Mouse (Mus musculus) NIH3T3 (cell line): ENCODE results near the gene Ntn5.
"Not testable (repeated sequence)": the region's sequence is repeated elsewhere in the genome, so short reads cannot be mapped to it uniquely, and the experiment has no call there.

Experiments used
- DNase-seq: peaks from one replicate; pipeline ENCODE4 v3.0.0-alpha.2; 2012; ENCODE audit warnings: low read depth

Ntn5 gene

DNA sequence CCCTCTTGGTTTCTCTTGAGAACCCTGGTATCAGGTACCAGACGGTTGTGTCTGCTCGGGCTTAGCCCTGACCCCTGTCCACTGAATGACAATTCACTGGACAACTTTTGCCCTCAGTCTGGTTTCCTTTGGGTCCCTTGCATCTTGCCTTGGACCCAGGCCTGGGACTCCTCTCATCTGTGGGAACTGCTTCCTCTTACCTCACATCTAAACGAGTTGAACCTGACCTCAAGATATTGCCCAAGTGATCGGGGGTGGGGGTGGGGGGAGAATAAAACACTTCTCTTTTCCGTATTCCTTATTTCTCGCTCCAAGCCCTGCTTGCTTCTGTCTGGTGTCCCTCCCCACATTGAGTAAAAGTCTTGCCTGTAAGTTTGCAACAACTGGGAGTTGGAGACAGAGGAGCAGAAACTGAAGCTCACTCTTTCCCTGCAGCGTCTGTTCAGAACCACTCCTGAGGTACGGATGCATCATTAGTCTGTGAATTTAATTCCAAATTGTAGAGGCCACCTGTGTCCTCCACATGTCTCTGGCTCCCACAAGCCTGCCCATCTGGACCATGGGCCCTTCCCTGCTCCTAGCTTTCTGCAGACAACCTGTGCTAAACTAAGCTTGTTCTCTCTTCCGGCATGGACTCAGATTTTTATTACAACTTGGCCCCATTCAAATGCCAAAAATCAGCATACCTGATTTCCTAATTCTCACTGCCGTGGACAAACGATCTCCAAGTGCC, 22.9 kb upstream of the Ntn5 start:
- no peak for DNase-seq

DNA sequence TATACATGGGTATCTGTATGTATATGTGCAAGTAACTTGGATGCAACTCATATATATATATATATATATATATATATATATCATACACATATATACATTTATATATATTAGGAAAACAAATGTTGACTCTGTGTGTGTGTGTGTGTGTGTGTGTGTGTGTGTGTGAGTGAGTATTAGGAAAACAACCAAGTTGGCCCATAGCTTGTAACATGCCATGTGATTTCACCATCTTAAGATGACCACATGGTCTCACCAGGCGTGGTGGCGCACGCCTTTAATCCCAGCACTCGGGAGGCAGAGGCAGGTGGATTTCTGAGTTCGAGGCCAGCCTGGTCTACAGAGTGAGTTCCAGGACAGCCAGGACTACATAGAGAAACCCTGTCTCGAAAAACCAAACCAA, 22.1 kb upstream of the Ntn5 start:
- not testable (repeated sequence) for DNase-seq

DNA sequence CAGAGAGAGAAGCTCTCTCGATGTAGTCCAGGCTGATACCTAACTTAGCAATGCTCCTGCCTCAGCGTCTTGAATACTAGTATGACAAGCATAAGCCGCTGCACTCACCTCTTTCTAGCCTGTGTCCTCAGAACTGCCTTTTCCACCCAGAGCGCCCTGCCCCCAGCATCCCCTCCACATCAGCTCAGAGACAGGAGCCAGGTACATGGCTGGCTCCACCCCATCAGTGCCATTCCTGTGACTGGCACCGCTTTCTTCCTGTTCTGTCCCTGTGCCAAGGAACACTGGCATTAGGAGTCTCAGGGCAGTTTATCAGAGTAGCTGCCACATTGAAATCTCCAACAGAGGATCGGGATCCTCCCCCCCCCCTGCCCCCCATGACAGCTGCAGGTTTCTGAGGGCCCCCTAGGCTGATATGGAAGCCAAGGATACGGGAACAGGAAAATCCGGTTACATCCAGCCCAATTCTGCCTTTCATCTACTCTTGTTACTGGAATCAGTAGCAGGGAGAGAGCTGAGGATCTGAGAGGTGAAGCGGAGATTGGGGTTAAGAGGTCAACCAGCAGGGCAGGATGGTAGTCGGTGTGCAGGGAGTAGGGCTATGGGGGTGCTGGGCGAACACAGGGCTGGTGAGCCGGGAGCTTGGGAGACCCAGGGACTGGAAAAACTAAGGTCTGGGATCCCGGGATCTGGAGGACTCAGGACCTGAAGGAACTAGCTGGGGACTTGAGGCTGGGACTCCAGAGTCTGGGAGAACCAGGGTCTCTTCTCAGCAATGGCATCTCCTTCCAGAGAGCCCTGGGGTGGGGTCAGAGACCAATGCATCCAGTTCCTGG, 18.3 kb upstream of the Ntn5 start:
- DNase-seq = no peak

DNA sequence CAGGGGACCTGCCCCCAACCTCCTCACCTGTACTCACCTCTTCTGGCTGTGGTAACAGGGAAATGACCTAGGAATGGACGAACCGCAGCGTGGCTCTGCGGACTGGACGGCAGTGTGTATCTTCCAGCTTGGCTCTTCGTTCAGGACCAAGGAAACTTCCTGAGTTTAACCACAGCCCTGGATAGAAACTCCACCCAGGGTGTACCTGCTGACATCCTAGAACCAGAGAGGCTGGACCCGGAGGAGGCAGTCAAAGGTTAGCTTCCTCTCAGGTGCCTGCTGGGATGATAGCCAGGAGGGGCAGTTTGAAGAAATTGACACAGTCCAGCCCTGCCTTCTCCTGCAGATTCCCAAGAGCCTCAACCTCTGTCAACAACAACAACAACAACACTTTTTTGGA, 17.7 kb upstream of the Ntn5 start, which contains the start of gene Fut2:
Gene Fut2 (minus strand): TSS at position 234 of the 400 bp plus-strand sequence.
- DNase-seq = no peak

DNA sequence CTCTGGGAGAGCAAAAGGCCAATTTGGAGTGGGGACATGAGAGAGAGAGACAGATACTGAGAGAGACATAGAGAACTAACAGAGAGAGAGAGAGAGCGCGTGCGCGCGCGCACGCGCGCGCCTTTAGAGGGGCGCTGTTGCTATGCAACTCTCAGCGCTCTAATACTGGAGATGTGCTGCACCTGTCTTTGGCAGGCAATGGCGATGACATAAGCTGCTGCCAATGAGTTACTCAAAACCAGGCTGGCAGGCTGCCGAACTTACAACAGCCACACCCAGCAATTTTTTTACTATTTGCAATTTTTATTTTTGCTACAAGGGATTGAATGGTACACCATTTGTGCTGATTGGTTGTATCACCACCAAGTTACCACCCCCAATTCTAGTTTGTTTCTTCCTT, 16.1 kb upstream of the Ntn5 start:
- peak; percentile 56 for DNase-seq

DNA sequence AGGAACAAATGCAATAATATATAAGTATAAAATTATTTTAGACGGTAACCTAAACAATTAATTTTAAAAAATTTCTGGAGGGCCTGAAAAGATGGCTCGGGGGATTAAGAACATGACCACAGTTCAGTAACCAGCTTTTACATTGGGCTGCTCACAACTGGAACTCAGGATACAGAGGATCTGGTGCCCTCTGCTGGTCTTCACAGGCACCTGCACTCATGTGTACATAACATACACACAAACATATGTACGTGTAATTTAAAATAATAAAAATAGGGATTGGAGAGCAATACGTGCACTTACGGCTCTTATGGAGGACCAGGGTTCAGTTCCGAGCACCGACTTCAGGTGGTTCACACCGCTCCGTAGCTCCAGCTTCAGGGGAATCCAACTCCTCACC, 14.9 kb upstream of the Ntn5 start:
- no peak for DNase-seq

DNA sequence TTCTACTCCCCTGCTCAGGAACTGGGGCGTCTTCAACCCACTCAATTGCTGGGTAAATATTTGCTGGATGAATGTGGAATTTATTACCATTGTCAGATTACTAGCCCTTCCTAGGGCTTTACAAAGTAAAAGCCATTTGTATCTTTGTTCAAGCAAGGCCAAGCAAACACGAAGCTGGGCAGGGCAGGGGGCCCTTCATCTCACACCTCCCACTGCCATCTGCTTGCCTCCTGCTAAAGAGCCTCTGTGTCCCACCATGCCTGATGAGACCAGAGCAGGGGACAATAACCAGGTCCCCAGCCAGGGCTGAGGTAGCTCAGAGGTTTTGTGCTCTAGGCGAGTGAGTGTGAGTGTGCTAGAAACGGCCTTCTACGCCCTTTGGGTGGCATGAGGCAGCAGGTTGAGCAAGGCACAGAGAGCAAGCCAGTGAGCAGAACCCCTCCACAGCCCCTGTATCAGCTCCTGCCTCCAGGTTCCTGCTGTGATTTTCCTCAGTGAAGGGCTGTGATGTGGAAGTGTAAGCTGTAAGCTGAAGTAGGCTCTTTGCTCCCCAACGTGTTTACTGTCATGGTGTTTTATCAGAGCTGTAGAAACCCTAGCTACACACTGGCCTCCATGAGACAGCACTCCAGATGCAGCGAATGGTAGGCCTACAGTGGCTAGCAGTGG, 6.1 kb upstream of the Ntn5 start:
- no peak for DNase-seq

DNA sequence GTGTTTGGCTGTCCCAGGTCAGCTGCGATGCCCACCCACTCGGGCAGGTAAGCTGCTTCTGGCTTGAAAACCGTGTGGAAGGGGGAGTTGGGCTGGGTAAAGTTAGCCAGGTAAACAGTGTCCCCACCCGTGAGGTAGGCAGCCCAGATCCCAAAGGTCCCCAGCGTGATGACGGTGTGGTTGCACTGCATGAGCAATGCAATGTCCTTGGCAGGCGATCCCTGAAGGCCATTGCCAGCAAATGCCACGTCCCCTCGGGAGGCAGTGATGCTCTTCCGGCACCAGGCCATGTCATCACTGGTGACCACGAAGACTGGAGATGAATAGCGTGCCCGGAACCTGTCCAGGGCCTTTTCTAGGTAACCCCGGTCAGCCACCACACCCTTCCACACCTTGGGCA, 5.3 kb upstream of the Ntn5 start:
- no peak for DNase-seq

DNA sequence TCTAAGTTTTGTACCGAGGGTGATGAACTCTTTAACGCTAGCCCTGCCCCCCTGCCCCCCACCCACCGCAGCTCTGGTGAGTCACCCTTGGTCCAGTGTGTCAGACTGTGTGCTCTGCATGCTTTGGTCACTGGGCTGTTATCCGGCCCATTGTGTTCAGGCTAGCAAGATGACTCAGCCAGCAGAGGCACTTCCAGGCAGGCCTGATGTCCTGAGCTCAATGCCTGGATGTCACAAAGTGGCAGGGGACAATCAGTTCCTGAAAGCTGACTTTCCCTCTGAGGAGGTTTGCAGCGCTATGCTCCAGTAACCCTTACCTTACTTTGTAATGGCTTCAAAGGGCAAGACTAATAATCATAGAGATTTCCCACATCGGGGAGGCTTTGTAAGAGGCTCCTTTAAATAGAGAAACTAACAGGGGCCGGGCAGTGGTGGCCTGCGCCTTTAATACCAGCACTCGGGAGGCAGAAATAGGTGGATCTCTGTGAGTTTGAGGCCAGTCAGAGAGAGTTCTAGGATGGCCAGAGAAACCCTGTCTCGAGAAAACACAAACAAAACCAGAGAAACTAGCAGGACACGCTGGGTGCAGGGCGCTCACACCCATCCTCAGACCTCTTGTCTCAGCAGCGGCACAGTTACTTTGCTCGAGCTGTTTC, 3.7 kb upstream of the Ntn5 start:
- DNase-seq = peak; percentile 87

DNA sequence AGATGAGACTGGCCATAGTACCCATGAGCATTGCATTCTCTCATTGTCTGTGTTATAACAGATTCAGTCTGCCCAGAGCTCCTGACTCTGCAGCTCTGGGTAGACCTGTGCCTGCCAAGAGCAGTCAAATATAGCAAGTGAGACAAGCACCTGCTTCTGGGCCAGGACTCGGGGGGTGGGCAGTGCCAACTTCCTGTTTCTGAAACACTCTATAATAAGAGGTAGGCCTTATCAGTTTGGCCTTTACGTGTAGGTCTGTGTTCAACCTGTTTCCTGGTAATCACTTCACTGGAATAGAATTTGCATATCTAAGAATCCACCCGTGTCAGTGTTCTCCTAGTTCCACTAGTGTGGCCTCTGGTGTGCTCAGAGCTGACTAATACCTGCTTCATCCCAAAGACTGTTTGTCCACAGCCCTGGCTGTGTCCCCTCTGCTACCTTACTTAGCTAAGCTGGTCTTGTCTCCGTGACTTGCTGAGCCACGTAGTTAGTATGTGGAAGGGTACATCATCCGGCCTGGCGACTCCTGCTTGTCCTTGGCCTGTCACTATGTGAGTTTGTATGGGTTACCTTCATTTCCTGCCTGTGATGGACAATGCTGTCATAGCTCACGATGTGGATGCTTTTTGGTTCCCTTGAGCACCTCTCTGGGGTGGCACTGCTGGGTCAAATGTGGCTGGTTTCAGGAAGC, 2.6 kb upstream of the Ntn5 start:
- DNase-seq = no peak

DNA sequence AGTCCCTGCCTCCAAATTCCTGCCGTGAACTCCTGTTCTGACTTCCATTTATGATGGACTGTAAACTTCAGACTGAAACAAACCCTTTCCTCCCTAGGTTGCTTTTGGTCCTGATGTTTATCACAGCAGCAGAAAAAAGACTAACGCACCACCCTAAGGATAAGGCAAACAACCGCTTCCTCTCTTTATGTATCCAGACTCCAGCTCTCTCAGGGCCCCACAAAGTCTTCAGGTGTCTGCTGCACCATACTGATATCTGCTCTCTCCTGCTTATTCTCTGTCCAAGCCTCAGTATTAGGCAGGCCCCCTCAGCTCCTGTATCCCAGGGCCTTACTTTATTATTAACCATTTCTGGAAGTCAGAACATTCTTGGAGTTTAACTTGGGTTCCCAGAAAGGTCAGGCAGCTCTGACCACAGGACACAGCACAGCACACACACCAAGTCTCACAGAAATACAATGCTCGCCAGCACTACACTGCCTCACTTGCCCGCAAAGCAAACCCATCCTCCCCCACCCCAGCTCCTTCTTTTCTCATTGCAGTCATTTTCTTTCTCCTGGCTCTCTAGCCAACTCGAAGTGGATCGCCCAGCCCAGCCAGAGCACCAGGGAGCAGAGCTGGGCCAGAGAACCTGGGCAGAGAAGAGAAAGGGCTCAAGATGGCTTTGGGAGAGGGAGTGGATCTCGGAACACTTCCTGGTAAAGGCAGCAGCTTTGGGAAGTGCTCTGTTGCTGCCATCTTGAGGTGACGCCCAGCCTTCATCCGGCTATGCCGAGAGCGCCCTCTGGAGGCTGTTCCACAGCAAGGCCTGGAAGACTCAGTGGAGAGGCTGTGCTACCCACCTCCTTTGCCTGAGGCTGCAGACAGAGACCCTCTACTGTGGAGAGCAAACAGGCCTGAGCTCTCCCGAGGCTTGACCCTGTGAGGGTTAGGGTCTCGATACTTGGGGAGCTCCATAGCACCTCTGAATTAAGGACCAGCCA, 1.4 kb upstream of the Ntn5 start:
- peak; percentile 97 for DNase-seq

DNA sequence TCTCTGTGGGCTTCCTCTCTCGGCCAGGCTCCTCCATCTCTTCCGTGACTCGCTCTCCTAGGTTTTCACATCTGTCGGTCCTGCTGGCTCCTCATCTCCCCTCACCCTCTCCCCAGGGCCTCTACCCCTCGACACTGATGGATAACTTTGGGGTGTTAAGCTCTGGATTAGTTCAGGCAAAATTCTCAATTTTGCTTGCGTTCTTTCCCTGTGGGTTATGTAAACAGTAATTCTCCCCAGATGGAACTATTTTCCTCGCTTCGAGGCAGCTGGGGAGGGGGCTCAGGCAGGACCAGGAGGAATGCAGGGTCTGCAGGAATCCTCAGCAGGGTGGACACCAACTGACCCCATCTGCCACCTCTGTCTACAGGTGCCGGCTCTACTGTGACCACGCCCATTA, 2.0 kb downstream of the Ntn5 start:
- no peak for DNase-seq

DNA sequence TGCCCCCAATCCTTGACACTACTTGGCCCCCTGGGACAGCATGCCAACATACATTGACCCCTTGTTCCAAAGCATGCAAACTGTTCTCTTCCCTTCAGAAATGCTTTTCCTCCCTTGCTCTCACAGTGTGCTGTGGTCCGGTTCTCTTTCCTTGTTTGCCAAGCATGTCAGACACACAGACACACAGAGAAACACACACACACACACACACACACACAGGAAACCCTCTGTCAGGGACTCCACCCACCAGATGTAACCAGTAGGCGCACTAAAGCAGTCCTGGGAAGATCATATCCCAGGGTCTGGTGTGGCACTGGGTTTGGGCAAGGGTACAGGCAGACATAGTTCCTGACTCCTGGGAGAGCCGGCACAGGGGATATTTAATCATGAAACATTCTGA, 3.0 kb downstream of the Ntn5 start:
- no peak for DNase-seq

DNA sequence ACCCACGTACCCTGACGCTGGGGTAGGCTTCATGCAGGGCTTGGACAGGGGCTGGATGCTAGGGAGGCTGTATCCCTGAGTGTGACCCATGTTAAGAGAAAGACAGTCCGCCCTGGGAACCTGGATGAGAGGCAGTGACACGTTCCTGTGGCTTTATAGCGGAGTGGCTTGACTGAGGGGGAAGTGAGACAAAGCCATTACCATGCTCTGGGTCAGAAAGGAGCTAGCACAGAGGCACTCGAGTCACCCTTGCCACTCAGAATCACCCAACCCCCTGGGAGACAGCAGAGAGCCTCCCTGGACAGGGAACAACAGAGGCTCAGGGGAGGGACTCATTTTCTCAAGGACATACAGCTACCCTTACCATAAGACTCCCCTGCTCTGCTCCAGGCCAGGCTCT, 5.3 kb downstream of the Ntn5 start:
- no peak for DNase-seq

DNA sequence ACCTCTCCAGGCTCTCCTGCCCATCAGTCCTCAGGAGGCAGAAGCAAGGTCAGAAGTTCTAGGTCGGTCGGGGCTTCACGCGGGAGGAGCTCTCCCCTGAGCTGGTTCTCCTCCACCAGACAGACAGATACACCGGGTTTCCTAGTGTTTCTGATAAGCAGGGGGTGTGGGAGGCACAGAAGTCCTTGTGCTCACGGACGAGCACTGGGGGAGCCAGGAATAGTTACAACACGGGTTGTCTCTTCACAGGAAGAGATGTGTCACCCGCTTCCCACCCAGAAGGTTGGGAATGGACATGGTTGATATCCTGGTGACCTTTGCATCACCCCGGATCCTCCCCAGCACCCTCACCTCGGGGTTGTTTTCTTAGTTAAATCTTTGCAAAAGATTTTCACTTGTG, 6.0 kb downstream of the Ntn5 start:
- no peak for DNase-seq

DNA sequence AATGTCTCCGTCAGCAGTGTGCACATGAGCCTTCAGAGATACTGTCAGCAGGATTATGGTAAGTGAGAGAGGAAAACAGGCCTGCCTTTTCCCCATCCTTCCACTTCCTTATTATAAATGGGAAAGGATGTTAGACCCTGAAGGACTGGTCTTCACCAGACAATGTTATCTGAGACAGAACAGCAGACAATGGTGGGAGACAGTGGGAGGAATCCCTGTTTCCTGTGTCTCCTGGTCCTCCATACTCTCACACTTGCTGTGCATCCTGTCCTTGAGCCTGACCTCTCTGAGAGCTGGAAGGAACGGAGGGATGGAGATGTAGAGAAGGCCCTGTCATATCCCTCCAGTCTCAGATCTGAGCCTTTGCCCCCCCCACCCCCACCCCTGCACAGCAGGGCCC, 8.5 kb downstream of the Ntn5 start:
- no peak for DNase-seq

DNA sequence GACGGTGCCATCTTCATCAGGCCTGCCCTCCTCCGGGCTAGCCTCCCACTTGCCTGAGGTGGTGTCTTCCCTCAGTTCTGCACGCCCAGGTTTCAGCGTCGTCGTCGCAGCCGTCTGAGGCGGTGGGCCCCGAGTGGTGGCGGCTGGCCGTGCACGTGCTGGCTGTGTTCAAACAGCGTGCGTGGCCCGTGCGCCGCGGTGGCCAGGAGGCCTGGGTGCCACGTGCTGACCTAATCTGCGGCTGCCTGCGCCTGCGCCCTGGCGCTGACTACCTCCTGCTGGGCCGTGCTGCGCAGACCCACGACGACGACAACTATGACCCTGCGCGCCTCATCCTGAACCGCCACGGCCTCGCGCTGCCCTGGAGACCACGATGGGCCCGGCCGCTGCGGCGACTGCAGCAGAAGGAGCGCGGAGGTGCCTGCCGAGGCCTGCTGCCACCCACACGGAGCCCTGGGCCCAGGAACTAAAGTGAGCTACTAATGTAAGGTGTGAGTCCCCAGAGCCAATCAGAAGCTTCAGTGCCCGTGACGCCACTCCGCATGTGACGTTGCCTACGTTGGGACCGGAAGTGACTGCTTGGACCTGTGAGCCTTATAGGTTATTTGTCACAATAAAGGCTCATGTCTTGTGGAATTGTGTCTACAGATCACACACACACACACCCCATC, 10.2 kb downstream of the Ntn5 start, which contains the start of gene Sec1:
Gene Sec1 (minus strand): TSS at position 482 of the 671 bp plus-strand sequence.
- no peak for DNase-seq

DNA sequence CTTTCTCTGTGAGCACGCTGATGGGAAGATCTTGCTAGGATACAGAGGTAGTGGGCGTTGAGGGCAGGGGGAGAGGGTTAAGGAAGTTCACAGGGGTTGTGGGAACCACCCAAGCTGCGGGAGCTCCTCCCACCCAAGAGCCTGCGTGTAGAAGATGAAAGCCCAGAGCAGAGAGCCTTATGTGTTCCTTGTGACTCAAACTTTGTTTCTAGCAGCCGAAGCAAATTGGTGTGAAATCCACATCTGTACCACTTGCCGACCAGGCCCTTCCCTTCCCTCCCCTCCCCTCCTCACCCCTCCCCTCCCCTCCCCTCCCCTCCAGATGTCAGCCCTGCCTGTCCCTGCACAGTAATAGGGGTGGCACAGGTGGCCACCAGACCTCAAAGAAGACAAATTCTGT, 11.3 kb downstream of the Ntn5 start:
- DNase-seq = no peak

DNA sequence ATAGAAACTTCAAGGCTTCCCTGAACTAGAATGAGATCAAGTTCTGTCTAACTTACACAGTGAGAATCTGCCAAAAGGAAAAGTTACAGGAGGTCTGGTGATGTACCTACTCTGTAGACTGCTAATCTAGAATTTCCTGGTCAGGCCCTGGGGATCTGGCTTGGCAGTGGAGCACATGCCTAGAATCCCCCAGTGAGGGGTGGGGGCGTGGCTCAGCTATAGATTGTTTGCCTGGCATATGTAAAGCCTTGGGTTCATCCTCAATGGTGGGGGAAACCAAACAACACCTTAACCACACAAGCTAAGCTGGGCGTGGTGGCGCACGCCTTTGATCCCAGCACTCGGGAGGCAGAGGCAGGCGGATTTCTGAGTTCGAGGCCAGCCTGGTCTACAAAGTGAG, 14.1 kb downstream of the Ntn5 start:
- DNase-seq = no peak
